Comparison of ENCODE assay signal across 10 mouse cellular contexts in the genomic region with DNA sequence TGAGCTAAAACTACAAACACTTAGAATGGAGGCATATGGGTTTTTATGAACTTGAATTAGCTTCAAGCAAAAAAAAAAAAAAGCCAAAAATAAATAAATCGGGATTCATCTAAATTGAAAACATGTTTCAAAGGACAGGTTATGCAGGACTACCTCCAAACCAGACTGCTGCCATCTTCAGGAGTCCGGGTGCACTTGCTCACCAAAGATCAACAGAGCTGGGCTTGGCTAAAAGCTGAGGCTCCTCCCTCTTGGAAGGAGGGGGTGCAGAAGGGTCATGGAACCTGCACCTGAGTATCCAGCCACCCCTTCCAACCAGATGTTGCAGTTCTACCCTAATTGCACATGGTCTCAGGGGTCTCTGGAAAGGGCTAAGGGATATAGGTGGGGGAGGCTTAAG. TPM values are rescaled to one million over a fixed set of nuclear protein-coding genes. Genes with fewer than 3 reads are reported as not detected.
DNase-seq lines count a peak whose midpoint lies in the region; ATAC-seq lines count a peak whose summit lies in the region.
"Had no signal": no experiment of that assay in that cellular context is flagged by ENCODE, and none has a peak within 500 bp of the region (broad histone marks: within the 10 kb centered on the region; RNA-seq: fewer than 3 reads in every experiment).

No protein-coding gene starts in this region.

- peak; percentile 6 for DNase-seq in embryo, embryonic 10 days (ENCODE audit: low spot score)
- DNase-seq in embryo, embryonic 11 days, result no peak
- DNase-seq in spleen, postnatal 36 days (ENCODE audit: low spot score in 2 of 2), result peak; percentile 26 to 32
- no peak for DNase-seq in spleen, postnatal 14 days (ENCODE audit: low spot score in 2 of 2)
- peak; percentile 35 to 62 for DNase-seq in kidney, postnatal 4 days
- no peak for DNase-seq in left cerebral cortex, adult 9 months (ENCODE audit: low spot score in 2 of 2)
- DNase-seq in layer of hippocampus, adult 9-10 months (ENCODE audit: low spot score), result no peak

- ATAC-seq in monocyte, adult 5-6 weeks (replicated peaks; ENCODE audit: insufficient number of reproducible peaks, low FRiP score, low TSS enrichment, poor library complexity, severe bottlenecking), result no peak
- ATAC-seq: forebrain, embryonic 16.5 days; Patski had no signal

RNA-seq across cellular contexts. Expression of a gene that starts 3.3 kb away (rescaled TPM):
- 1.7 to 7.5 TPM (median 3.1 TPM) in 3 replicates for total RNA-seq in monocyte, adult 5-6 weeks (2017)

Comparison
In these comparisons a context has a peak if more than half of its experiments do, and no peak if none do; other contexts are left out.
1. DNase-seq: peak in embryo, embryonic 10 days (single experiment), spleen, postnatal 36 days (2 of 2) and kidney, postnatal 4 days (2 of 2); none in embryo, embryonic 11 days (single experiment), spleen, postnatal 14 days (0 of 2), left cerebral cortex, adult 9 months (0 of 2) and layer of hippocampus, adult 9-10 months (single experiment).